Mouse (Mus musculus): Measurements from ENCODE around the gene Herc1.

DNA sequence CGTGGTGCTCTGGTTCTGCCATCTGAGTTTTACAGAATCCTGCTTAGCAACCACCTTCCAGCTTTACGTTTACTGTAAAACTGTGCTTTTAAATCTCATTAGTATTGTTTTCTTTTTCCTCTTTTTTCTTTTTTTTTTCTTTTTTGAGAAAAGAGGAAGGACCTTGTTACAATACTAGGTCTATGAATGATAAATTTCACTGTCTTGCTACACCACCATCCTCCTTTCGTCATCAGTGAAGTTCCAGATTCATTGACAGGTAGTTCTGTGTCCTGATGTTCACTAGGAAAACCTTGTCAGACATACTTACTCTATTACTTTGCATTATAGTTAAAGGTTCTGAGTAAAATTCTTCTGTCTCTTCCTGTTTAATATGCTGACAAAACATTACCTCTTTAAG lies 33.2 kb downstream of the Herc1 start:
- TF ChIP-seq GATA1 (IDR thresholded peaks at IDR 0.05; ENCODE audit: borderline replicate concordance, low read length) (no peak), FLI1 (IDR thresholded peaks at IDR 0.05; ENCODE audit: low read length) (no peak)

Measured in megakaryocyte, embryonic 14.5 days (primary cell).